Mouse (Mus musculus) liver, embryonic 14.5 days (tissue): ENCODE data around the gene Podxl. TPM values are rescaled to one million over a fixed set of nuclear protein-coding genes. Genes with fewer than 3 reads are reported as not detected.

ENCODE experiments used
- ATAC-seq: fragments of 200-750 bp; cut with Nextera tagmentation; 2 replicates; pipeline ENCODE4 v1.8.0; 2017; ENCODE audit warnings: moderate number of reproducible peaks, mild to moderate bottlenecking, moderate library complexity; ENCODE audit not compliant: insufficient read depth
- DNase-seq, 3 experiments: peaks; one replicate each; pipeline ENCODE4 v3.0.0-alpha.2; 2012 to 2013; ENCODE audit warnings: low read depth in 3 of 3, low spot score in 3 of 3
- H3K27ac ChIP-seq: fragments of 300-500 bp; sonication (generic); 2 replicates; pipeline ENCODE4 v1.5.1; 2014; ENCODE audit warnings: moderate library complexity, mild to moderate bottlenecking, control low read depth, inconsistent platforms
- H3K27me3 ChIP-seq: fragments of 300-500 bp; sonication (generic); 2 replicates; pipeline ENCODE4 v1.6.1; 2014; ENCODE audit warnings: mild to moderate bottlenecking, low read length, moderate library complexity; ENCODE audit not compliant: control insufficient read depth, insufficient read depth
- H3K36me3 ChIP-seq: fragments of 300-500 bp; sonication (generic); replicated peaks from 2 replicates; pipeline ENCODE4 v1.6.1; 2014; ENCODE audit warnings: low read depth; ENCODE audit not compliant: control insufficient read depth, insufficient read depth
- H3K4me1 ChIP-seq, 2 experiments: fragments of 200-500 bp in 1 of 2; fragments of 300-500 bp in 1 of 2; sonication (generic) in 1 of 2; replicated peaks; 2 replicates each; pipeline ENCODE4 v1.6.1; 2012 to 2014; ENCODE audit warnings: antibody characterized with exemption in 1 of 2, inconsistent platforms in 1 of 2, low read length in 1 of 2; ENCODE audit not compliant: control insufficient read depth in 2 of 2, insufficient read depth in 2 of 2
- H3K4me2 ChIP-seq: fragments of 300-500 bp; sonication (generic); 2 replicates; pipeline ENCODE4 v1.6.1; 2014; ENCODE audit warnings: low read depth, mild to moderate bottlenecking, control low read depth, moderate library complexity
- H3K4me3 ChIP-seq, 2 experiments: fragments of 200-500 bp in 1 of 2; fragments of 300-500 bp in 1 of 2; sonication (generic) in 1 of 2; 2 replicates each; pipeline ENCODE4 v1.5.1; 2012 to 2014; ENCODE audit warnings: low read depth in 2 of 2, low read length in 2 of 2, mild to moderate bottlenecking in 2 of 2, control low read depth in 1 of 2, inconsistent platforms in 1 of 2, moderate library complexity in 1 of 2; ENCODE audit not compliant: insufficient read depth in 1 of 2
- H3K9ac ChIP-seq: fragments of 300-500 bp; sonication (generic); replicated peaks from 2 replicates; pipeline ENCODE4 v1.6.1; 2014; ENCODE audit warnings: mild to moderate bottlenecking, control low read depth, moderate library complexity
- H3K9me3 ChIP-seq: fragments of 300-500 bp; sonication (generic); 2 replicates; pipeline ENCODE4 v1.6.1; 2016; ENCODE audit warnings: low read length, mixed read lengths; ENCODE audit not compliant: control insufficient read depth
- CTCF ChIP-seq: IDR thresholded peaks from 2 replicates; pipeline ENCODE4 v1.5.1; 2016; ENCODE audit warnings: antibody characterized with exemption, low read depth, control low read depth
- EP300 ChIP-seq: IDR thresholded peaks from 2 replicates; pipeline ENCODE4 v1.6.1; 2016; ENCODE audit warnings: antibody characterized with exemption, low read depth
- WGBS: fragments of 180-500 bp; shearing (Covaris S2); extraction: QIAGEN DNeasy Blood & Tissue Kit; methylation state at CpG from one replicate; pipeline ENCODE4 v1.1.7; 2014; ENCODE audit not compliant: insufficient replicate concordance; 5-methylcytosine and 5-hydroxymethylcytosine counted together
- polyA plus RNA-seq, 2 experiments: library from polyadenylated mRNA; depleted of rRNA in 1 of 2; stranded (reverse) in 1 of 2; unstranded in 1 of 2; fragments of >200 nt; fragmentation: Nextera tagmentation in 1 of 2; extraction: Ambion mirVana in 1 of 2; gene quantifications; 2 replicates each; pipeline versions ENCODE4 v1.2.1 to v1.2.3; 2012 to 2014

Podxl gene
- polyA plus RNA-seq, 2 experiments, result 5.0 to 8.2 TPM

- Histone ChIP-seq H3K27me3 (no peaks in the 10 kb centered on the region), H3K27ac (no peak overlapping the region), H3K4me2 (no peak overlapping the region), H3K4me3 (no peak overlapping the region), H3K9ac (no peak overlapping the region), H3K36me3 (peaks cover 2% of the 10 kb centered on the region; the same call in 1 of the 2 replicates), H3K4me1 (no peaks in the 10 kb centered on the region), H3K9me3 (no peaks in the 10 kb centered on the region)
- TF ChIP-seq CTCF (no peak), EP300 (no peak)
- ATAC-seq (no peak), DNase-seq (no peak)
- whole genome bisulfite sequencing, result 64% methylated on average over 5 of the region's 5 CpGs
Observed at GRCm38 (mm10) chr6:31526929-31527328, 36.9 kb downstream of the Podxl start.

GRCm38 (mm10) chr6:31525231-31525900 is 38.4 kb downstream of the Podxl start:
- TF ChIP-seq CTCF, result peak; percentile 96
- TF ChIP-seq EP300, result no peak
- 64% methylated on average over 6 of the region's 6 CpGs for WGBS

GRCm38 (mm10) chr6:31524647-31525046 is 39.1 kb downstream of the Podxl start:
- Histone ChIP-seq H3K9me3 (no peaks in the 10 kb centered on the region), H3K9ac (no peak overlapping the region), H3K4me1 (peaks cover 3 to 4% of the 10 kb centered on the region in 2 experiments), H3K4me2 (no peak overlapping the region), H3K36me3 (peaks cover 2% of the 10 kb centered on the region; the same call in 1 of the 2 replicates), H3K4me3 (no peak overlapping the region), H3K27ac (no peak overlapping the region), H3K27me3 (no peaks in the 10 kb centered on the region)
- 60% methylated on average over 8 of the region's 8 CpGs for WGBS
- no peak for TF ChIP-seq EP300
- TF ChIP-seq CTCF, result no peak
- ATAC-seq (no peak), DNase-seq (no peak)

More at GRCm38 (mm10) chr6:31525231-31525900, 38.4 kb downstream of the Podxl start:
- H3K27me3 ChIP-seq, result no peaks in the 10 kb centered on the region
- H3K4me2 ChIP-seq, result no peak overlapping the region
- DNase-seq, result peak; percentile 50 to 51 (median 50)
- peaks cover 2% of the 10 kb centered on the region; the same call in 1 of the 2 replicates for H3K36me3 ChIP-seq
- ATAC-seq, result peak; percentile 60
- no peak overlapping the region for H3K27ac ChIP-seq
- H3K9ac ChIP-seq, result no peak overlapping the region
- no peak overlapping the region for H3K4me3 ChIP-seq
- no peaks in the 10 kb centered on the region for H3K9me3 ChIP-seq
- H3K4me1 ChIP-seq, result no peaks in the 10 kb centered on the region

- H3K36me3 ChIP-seq, result peaks cover 2% of the 10 kb centered on the region; the same call in 1 of the 2 replicates
- H3K9ac ChIP-seq, result no peak overlapping the region
- WGBS, result 86% methylated on average over 13 of the region's 13 CpGs
- no peak overlapping the region for H3K27ac ChIP-seq
- no peak overlapping the region for H3K4me2 ChIP-seq
- no peak for DNase-seq
- H3K9me3 ChIP-seq, result no peaks in the 10 kb centered on the region
- peaks cover 8 to 10% of the 10 kb centered on the region in 2 experiments for H3K4me1 ChIP-seq
- no peak overlapping the region for H3K4me3 ChIP-seq
- ATAC-seq, result no peak
- H3K27me3 ChIP-seq, result no peaks in the 10 kb centered on the region
- TF ChIP-seq EP300, result no peak
- TF ChIP-seq CTCF, result no peak
Observed at GRCm38 (mm10) chr6:31524121-31524520, 39.7 kb downstream of the Podxl start.

GRCm38 (mm10) chr6:31523657-31524056 is 40.1 kb downstream of the Podxl start:
- 80% methylated on average over 4 of the region's 4 CpGs for WGBS
- Histone ChIP-seq H3K4me2 (no peak overlapping the region), H3K27me3 (no peaks in the 10 kb centered on the region), H3K4me1 (peaks cover 13 to 14% of the 10 kb centered on the region in 2 experiments), H3K27ac (no peak overlapping the region), H3K9me3 (no peaks in the 10 kb centered on the region), H3K9ac (no peak overlapping the region), H3K4me3 (no peak overlapping the region), H3K36me3 (peaks cover 2% of the 10 kb centered on the region; the same call in 1 of the 2 replicates)
- ATAC-seq (no peak), DNase-seq (no peak)
- no peak for TF ChIP-seq CTCF
- TF ChIP-seq EP300, result no peak
